Mouse (Mus musculus): Measurements from ENCODE around the gene Ralgps1. TPM values are rescaled to one million over a fixed set of nuclear protein-coding genes. Genes with fewer than 3 reads are reported as not detected.

Ralgps1 gene
- polyA plus RNA-seq, 1 experiment = 91.6 TPM

DNA sequence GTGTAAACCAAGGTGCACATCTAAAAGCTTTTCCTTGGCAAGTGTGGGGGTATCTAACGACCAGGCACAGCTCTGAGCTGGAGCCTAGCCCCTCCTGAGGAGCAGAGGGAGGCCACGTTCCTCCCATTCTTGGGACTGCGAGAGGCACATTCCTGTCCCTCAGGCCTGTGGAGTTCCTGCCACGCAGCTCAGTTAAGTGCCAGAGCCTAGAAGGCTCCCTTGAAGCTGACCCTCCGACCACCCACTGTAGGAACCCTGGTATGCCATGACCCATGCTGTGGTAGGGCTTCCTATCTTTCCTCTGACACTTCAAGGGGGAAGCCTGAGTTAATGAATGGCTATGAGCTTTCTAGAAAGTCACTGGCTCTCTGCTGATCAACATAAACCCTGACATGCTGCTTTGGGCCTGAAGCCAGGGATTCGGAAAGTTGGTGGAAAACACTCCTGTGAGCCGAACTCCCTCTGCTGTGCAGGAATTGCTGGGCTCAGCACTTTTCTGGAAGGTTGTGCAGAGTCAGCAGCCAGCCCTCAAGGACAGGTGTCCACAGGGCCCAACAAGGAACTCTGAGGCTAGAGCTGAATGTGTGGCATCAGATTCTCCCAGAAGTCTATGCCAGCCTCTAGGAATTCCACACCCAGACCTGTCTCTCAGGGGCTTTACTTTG is 205.4 kb downstream of the Ralgps1 start:
- TF ChIP-seq CTCF (IDR thresholded peaks at IDR 0.05; ENCODE audit: borderline replicate concordance, extremely low read depth, insufficient read depth, insufficient read length) (no peak), POLR2A (IDR thresholded peaks at IDR 0.05; ENCODE audit: borderline replicate concordance, extremely low read depth, insufficient read depth, insufficient read length, poor library complexity, severe bottlenecking) (no peak)

DNA sequence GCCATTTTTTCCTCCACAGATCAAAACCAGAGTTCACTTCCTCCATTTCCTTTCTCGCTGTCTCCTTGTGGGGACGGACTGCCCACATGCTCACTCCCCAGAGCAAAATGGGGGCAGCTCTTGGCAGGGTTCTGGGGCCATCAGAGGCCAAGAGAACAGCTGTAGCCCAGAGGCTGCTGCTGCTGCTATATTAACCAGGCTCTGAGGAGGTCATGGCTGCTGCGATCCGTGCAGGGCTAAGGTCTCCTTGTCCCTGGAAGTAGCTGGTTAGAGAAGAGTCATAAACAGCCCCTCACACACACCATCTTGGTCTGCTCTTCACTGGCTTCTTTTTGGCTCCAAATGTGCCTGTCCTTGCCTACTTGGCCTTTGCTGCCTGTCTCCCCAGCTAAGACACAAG is 206.1 kb downstream of the Ralgps1 start:
- TF ChIP-seq POLR2A (IDR thresholded peaks at IDR 0.05; ENCODE audit: borderline replicate concordance, extremely low read depth, insufficient read depth, insufficient read length, poor library complexity, severe bottlenecking) (no peak), CTCF (IDR thresholded peaks at IDR 0.05; ENCODE audit: borderline replicate concordance, extremely low read depth, insufficient read depth, insufficient read length) (no peak)
- no peak for DNase-seq (ENCODE audit: low read depth)

More for the DNA sequence above, 205.4 kb downstream of the Ralgps1 start:
- DNase-seq (ENCODE audit: low read depth) = peak; percentile 39

DNA sequence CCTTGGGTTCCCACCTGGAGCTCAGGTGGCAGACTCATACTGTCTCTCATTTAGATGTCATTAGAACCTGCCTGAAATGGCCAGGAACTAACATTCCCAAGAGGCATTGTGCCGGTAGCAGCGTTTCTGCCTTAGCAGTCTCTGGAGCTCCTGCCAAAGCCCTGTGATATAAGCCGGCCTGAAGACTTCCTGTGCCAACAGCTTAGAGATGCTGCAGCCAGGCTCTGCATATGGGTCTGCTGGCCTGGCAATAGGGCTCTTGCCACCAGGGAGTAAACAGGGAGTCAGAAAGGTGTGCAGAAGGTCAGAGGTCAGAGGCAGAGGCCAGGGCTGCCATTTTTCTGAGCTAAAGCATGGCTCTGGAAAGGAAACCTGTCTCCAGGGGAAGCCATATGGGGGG is 206.6 kb downstream of the Ralgps1 start:
- DNase-seq (ENCODE audit: low read depth) = peak; percentile 11

DNA sequence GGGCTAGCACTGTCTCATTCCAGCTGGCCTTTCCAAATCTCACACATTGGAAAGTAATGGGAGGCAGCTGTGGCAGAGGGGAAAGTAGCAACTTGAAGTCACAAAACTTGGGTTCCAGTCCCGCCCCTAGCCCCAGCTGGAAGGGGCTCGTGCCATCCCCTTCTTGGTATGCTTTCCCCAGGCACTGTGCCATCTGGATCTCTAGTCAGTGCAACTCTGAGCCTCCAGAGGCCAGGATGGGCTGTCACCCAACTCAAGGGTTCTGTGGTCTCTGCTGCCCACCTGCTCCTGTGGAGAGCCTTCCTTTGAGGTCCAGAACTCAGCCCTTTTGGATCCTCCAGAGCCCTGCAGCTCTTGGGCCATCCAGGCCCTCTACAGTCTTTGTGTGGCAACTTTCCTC is 209.2 kb downstream of the Ralgps1 start:
- no peak for DNase-seq (ENCODE audit: low read depth)
- TF ChIP-seq CTCF (IDR thresholded peaks at IDR 0.05; ENCODE audit: borderline replicate concordance, extremely low read depth, insufficient read depth, insufficient read length) (no peak), POLR2A (IDR thresholded peaks at IDR 0.05; ENCODE audit: borderline replicate concordance, extremely low read depth, insufficient read depth, insufficient read length, poor library complexity, severe bottlenecking) (no peak)

More for the DNA sequence above, 206.6 kb downstream of the Ralgps1 start:
- TF ChIP-seq CTCF (IDR thresholded peaks at IDR 0.05; ENCODE audit: borderline replicate concordance, extremely low read depth, insufficient read depth, insufficient read length) = no peak
- TF ChIP-seq POLR2A (IDR thresholded peaks at IDR 0.05; ENCODE audit: borderline replicate concordance, extremely low read depth, insufficient read depth, insufficient read length, poor library complexity, severe bottlenecking) = no peak

DNA sequence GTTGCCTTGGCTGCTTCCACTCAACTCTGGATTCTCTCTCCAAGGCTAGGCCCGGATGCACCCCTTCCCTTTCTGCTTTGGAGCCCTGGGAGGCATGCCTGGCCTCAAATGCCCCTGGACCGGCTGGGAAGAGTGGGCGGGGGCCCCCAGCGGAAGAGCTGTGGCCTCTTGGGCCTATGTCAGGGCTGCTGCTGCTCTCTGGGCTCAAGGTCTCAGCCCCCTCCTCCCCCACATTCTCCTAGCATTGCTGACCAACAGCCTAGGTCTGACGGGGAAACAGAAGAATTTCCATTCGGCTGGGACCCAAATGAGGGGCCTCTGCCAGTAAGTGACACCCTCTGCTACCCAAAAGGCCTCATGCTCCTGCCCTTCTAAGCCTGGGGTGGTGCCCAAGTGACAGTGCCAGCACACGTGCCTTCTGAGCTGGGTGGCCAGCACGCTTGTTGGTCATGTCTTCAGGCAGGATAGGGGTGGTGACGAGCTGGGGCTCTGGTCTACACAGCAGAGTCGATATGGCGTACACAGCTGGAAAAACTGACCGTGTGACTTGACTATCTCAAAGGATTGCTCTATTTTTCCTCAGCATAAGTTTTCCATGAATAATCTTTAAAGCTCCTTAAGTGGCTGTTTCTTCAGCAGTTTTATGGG is 210.8 kb downstream of the Ralgps1 start:
- TF ChIP-seq POLR2A (IDR thresholded peaks at IDR 0.05; ENCODE audit: borderline replicate concordance, extremely low read depth, insufficient read depth, insufficient read length, poor library complexity, severe bottlenecking) = no peak
- TF ChIP-seq CTCF (IDR thresholded peaks at IDR 0.05; ENCODE audit: borderline replicate concordance, extremely low read depth, insufficient read depth, insufficient read length) = no peak
- DNase-seq (ENCODE audit: low read depth) = no peak

DNA sequence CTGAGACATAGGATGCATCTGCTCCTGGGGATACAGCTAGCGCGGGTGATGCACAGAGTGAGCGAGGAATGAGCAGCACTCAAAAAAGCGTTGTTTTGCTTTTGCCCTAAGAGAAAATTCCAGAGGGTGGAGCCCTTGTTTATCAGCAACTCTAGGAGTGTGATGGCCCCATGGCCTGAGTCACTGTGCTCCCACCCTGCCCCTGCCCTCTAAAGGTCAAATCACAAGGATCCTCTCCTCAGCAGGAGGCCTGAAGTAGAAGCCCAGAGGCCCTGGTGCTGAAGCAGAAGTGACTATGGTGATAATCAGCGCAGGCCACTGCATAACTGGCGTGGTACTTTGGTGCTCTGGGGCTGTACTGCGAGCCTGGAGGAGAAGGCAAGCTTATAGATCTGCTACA is 211.7 kb downstream of the Ralgps1 start:
- no peak for DNase-seq (ENCODE audit: low read depth)
- TF ChIP-seq POLR2A (IDR thresholded peaks at IDR 0.05; ENCODE audit: borderline replicate concordance, extremely low read depth, insufficient read depth, insufficient read length, poor library complexity, severe bottlenecking) (no peak), CTCF (IDR thresholded peaks at IDR 0.05; ENCODE audit: borderline replicate concordance, extremely low read depth, insufficient read depth, insufficient read length) (no peak)

DNA sequence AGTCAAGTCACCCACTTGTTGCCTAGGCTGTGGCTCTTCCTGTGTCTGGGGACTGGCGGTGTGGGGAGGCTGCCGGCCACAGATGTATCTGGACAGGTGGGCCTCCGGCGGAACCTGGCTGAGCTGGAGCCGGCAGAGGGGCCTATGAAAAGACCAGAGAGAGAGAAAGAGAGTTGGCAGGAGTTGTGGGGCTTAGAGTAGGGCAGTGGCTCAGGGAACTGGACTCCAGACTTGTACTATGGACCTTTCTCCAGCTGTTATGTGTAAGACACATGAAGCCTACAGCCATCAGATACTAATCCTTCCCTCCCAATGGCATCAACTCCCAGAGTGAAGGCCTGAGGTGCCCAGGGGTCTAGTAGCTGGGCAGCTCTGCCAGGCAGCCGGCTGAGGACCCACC is 212.4 kb downstream of the Ralgps1 start:
- no peak for DNase-seq (ENCODE audit: low read depth)
- TF ChIP-seq POLR2A (IDR thresholded peaks at IDR 0.05; ENCODE audit: borderline replicate concordance, extremely low read depth, insufficient read depth, insufficient read length, poor library complexity, severe bottlenecking) (no peak), CTCF (IDR thresholded peaks at IDR 0.05; ENCODE audit: borderline replicate concordance, extremely low read depth, insufficient read depth, insufficient read length) (no peak)

DNA sequence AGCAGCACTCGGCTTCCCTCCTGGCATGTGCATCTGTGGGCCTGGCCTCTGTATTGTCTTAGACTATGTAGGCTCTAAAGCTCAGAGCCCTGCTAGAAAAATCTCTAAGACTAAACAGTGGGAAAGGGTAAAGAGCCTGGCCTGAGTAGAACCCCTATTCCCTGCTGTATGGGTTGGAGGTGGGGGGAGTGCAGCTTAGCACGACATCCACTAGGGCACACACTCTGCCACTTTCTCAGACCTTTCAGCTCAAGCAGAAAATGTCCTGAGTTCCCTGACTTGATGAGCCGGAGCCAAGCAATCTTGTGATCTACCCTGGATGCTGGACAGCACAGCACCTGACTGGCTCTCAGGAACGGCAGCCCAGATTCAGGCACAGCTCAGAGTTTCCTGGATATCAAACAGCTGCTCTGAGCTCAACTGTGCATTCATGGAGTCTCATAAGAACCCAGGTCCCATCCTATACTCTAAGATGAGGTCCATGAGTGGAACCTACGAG is 215.0 kb downstream of the Ralgps1 start:
- TF ChIP-seq POLR2A (IDR thresholded peaks at IDR 0.05; ENCODE audit: borderline replicate concordance, extremely low read depth, insufficient read depth, insufficient read length, poor library complexity, severe bottlenecking) = no peak
- TF ChIP-seq CTCF (IDR thresholded peaks at IDR 0.05; ENCODE audit: borderline replicate concordance, extremely low read depth, insufficient read depth, insufficient read length) = no peak
- DNase-seq (ENCODE audit: low read depth) = no peak

DNA sequence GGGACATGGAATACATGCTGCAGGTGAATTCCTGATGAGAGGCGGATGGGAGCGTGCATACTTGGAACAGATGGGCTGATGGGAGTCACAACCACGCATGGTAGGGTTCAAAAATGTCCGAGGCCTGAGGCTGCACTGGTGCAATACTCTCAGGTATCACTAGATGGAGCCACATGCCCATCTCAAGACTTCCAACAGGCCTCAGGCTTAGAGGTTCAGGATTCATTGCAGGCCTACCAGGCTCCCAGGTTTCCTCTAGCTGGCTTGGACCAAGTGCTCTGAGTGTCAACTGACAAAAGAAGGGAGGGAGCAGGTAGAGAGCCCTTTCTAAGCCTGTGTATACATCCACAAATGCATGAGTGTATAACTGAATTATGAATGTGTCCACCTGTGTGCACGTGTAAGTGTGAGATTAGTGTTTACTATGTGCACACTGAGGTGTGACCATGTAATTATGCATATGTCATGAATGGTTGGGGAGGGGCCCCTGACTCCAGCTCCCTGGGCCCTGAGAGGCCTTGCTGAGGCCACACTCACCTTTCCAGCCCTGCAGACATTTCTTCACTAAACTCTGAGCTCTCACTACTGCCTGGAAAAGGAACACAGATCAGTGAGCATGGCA is 216.4 kb downstream of the Ralgps1 start:
- TF ChIP-seq CTCF (IDR thresholded peaks at IDR 0.05; ENCODE audit: borderline replicate concordance, extremely low read depth, insufficient read depth, insufficient read length) (peak; percentile 93), POLR2A (IDR thresholded peaks at IDR 0.05; ENCODE audit: borderline replicate concordance, extremely low read depth, insufficient read depth, insufficient read length, poor library complexity, severe bottlenecking) (no peak)
- peak; percentile 82 for DNase-seq (ENCODE audit: low read depth)

DNA sequence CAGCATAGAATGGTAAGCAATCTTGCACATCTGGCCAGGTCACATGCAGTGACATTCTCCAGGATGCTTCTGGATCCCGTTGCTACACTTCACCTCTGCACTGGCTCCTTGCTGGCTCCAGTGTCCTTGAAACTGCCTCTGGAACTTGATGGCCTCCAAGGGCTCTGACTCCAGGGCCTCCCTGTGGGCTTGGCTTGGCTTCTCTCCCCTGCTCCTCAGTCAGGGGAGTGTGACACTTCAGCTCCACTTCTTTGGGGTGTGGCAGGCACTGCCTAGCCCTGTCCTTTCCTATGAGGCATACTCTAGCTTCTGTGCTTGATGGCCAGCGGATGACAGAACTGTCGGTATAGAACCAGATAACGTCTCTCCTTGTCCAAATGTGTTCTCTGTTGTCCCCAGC is 224.3 kb downstream of the Ralgps1 start:
- TF ChIP-seq POLR2A (IDR thresholded peaks at IDR 0.05; ENCODE audit: borderline replicate concordance, extremely low read depth, insufficient read depth, insufficient read length, poor library complexity, severe bottlenecking) (no peak), CTCF (IDR thresholded peaks at IDR 0.05; ENCODE audit: borderline replicate concordance, extremely low read depth, insufficient read depth, insufficient read length) (no peak)

DNA sequence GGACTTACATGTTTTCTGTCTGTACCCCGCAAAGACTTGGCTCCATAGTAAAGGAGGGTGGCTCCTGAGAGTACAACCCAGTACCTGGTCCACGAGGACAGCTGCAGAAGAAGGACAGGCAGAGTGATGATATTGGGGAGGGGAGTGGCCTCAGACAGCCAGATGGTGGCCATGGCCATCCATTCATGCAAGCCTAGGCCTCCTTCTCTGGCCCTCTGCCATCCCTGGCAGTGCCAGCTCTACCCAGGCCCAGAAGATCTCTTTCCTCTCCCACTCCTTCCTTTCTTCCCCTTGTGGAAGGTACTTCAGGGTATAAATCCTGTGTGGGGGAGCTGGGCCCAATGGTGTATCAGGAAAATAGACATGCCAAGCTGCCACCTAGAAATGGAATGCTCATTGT is 228.0 kb downstream of the Ralgps1 start:
- no peak for DNase-seq (ENCODE audit: low read depth)
- TF ChIP-seq POLR2A (IDR thresholded peaks at IDR 0.05; ENCODE audit: borderline replicate concordance, extremely low read depth, insufficient read depth, insufficient read length, poor library complexity, severe bottlenecking) = no peak
- TF ChIP-seq CTCF (IDR thresholded peaks at IDR 0.05; ENCODE audit: borderline replicate concordance, extremely low read depth, insufficient read depth, insufficient read length) = no peak

More for the DNA sequence above, 224.3 kb downstream of the Ralgps1 start:
- no peak for DNase-seq (ENCODE audit: low read depth)
